In the genomic region with DNA sequence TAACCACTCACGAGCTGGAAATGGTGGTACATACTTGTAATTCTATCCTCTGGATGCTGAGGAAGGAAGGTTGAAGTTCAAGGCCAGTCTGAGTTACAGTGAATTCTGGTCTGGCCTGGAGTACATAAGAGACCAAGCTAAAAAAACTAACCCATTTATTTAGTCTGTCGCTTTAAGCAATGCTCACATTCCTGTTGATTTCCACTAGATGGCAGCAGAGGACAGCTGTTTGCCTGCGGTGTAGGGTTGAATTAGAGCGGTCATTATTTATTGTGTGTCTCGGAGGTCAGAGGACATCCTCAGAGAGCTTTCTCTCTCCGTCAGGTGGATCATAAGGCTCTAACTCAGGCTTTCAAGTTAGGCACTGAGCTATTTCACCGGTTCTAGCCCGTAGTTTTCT, we compare ENCODE assay signal across 8 mouse cellular contexts. TPM values are rescaled to one million over a fixed set of nuclear protein-coding genes. Genes with fewer than 3 reads are reported as not detected.
A peak's percentile ranks its signal among the peaks of the same experiment; 100 is the strongest.
DNase-seq lines count a peak whose midpoint lies in the region; ATAC-seq and TF ChIP-seq lines count a peak whose summit lies in the region.

No protein-coding gene starts in this region.

- peak overlapping the region; percentile 39 for H3K4me2 ChIP-seq in embryonic facial prominence, embryonic 13.5 days
- H3K4me2 ChIP-seq in heart, postnatal 0 days (ENCODE audit: low read depth, low read length): no peak overlapping the region
- H3K4me2 ChIP-seq in midbrain, embryonic 12.5 days (replicated peaks): peak overlapping the region; percentile 18; the same call in 1 of the 2 replicates

- H3K9ac ChIP-seq in embryonic facial prominence, embryonic 13.5 days: peak overlapping the region; percentile 44; the same call in 1 of the 2 replicates
- H3K9ac ChIP-seq in heart, postnatal 0 days (replicated peaks; ENCODE audit: low read depth, low read length): no peak overlapping the region
- H3K9ac ChIP-seq in midbrain, embryonic 12.5 days (replicated peaks): no peak overlapping the region

- no peaks in the 10 kb centered on the region for H3K9me3 ChIP-seq in embryonic facial prominence, embryonic 13.5 days
- H3K9me3 ChIP-seq in heart, postnatal 0 days (replicated peaks; ENCODE audit: control insufficient read depth, low read length): no peaks in the 10 kb centered on the region
- no peaks in the 10 kb centered on the region for H3K9me3 ChIP-seq in midbrain, embryonic 12.5 days

- ATAC-seq in embryonic facial prominence, embryonic 13.5 days (ENCODE audit: insufficient number of reproducible peaks, insufficient read depth, low FRiP score, low TSS enrichment, low read depth): no peak
- peak; percentile 57; the same call in 1 of the 2 replicates for ATAC-seq in heart, postnatal 0 days (ENCODE audit: insufficient read depth, low read depth)
- ATAC-seq in midbrain, embryonic 12.5 days (ENCODE audit: low FRiP score, low read depth): peak; percentile 69

- no peaks in the 10 kb centered on the region for H3K4me1 ChIP-seq in embryonic facial prominence, embryonic 13.5 days
- no peaks in the 10 kb centered on the region for H3K4me1 ChIP-seq in heart, postnatal 0 days (ENCODE audit: control insufficient read depth, insufficient read depth)
- H3K4me1 ChIP-seq in midbrain, embryonic 12.5 days: no peaks in the 10 kb centered on the region

- WGBS in embryonic facial prominence, embryonic 13.5 days: 8% methylated on average over 8 of the region's 8 CpGs
- 11% methylated on average over 8 of the region's 8 CpGs for WGBS in heart, postnatal 0 days
- 8% methylated on average over 8 of the region's 8 CpGs for WGBS in midbrain, embryonic 12.5 days

- DNase-seq in thymus, postnatal 0 days (ENCODE audit: low spot score): peak; percentile 47
- no peak for DNase-seq in thymus, adult 18-20 months
- peak; percentile 75 for DNase-seq in adrenal gland, postnatal 14 days
- peak; percentile 73 for DNase-seq in heart, postnatal 0 days (ENCODE audit: low spot score)
- peak; percentile 41 to 61 for DNase-seq in kidney, postnatal 25 days
- peak; percentile 47 for DNase-seq in yolk sac, embryonic 10.5 days (ENCODE audit: low spot score)

- TF ChIP-seq EP300 in heart, postnatal 0 days (IDR thresholded peaks at IDR 0.05; ENCODE audit: low read depth): no peak

- TF ChIP-seq CTCF in heart, postnatal 0 days (IDR thresholded peaks at IDR 0.05; ENCODE audit: low read depth): peak; percentile 98

- no peaks in the 10 kb centered on the region for H3K36me3 ChIP-seq in embryonic facial prominence, embryonic 13.5 days
- H3K36me3 ChIP-seq in heart, postnatal 0 days (replicated peaks; ENCODE audit: control insufficient read depth, insufficient read depth, low read length): no peaks in the 10 kb centered on the region
- no peaks in the 10 kb centered on the region for H3K36me3 ChIP-seq in midbrain, embryonic 12.5 days

- H3K4me3 ChIP-seq in embryonic facial prominence, embryonic 13.5 days: no peak overlapping the region
- no peak overlapping the region for H3K4me3 ChIP-seq in heart, postnatal 0 days (ENCODE audit: low read depth, low read length)
- H3K4me3 ChIP-seq in midbrain, embryonic 12.5 days: no peak overlapping the region

- H3K27me3 ChIP-seq in embryonic facial prominence, embryonic 13.5 days: no peaks in the 10 kb centered on the region
- H3K27me3 ChIP-seq in heart, postnatal 0 days (ENCODE audit: control insufficient read depth, insufficient read depth, low read length): no peaks in the 10 kb centered on the region
- H3K27me3 ChIP-seq in midbrain, embryonic 12.5 days: no peaks in the 10 kb centered on the region

- no peak overlapping the region for H3K27ac ChIP-seq in embryonic facial prominence, embryonic 13.5 days
- no peak overlapping the region for H3K27ac ChIP-seq in heart, postnatal 0 days (ENCODE audit: low read depth)
- no peak overlapping the region for H3K27ac ChIP-seq in midbrain, embryonic 12.5 days (replicated peaks)

RNA-seq across cellular contexts. Expression of a gene that starts 14.4 kb away (rescaled TPM):
- polyA plus RNA-seq in thymus, postnatal 0 days (2015; fragmentation: Nextera tagmentation; extraction: Ambion mirVana): 93.7 and 109 TPM in 2 replicates
- total RNA-seq in adrenal gland, postnatal 14 days (2021): 107 and 118 TPM in 2 replicates
- 96.6 and 98.6 TPM in 2 replicates for polyA plus RNA-seq in embryonic facial prominence, embryonic 13.5 days (2015; fragmentation: Nextera tagmentation; extraction: Ambion mirVana)
- 41.4 and 57.2 TPM in 2 replicates for total RNA-seq in heart, postnatal 0 days (2014; rRNA removed; ENCODE audit: low replicate concordance)
- 40.7 and 44.7 TPM in 2 replicates for polyA plus RNA-seq in heart, postnatal 0 days (2015; fragmentation: Nextera tagmentation; extraction: Ambion mirVana)
- polyA plus RNA-seq in midbrain, embryonic 12.5 days (2016; fragmentation: Nextera tagmentation; extraction: Ambion mirVana): 117 and 120 TPM in 2 replicates

Comparison
In these comparisons a context has a peak if more than half of its experiments do, and no peak if none do; other contexts are left out.
1. DNase-seq: peak in thymus, postnatal 0 days (single experiment), adrenal gland, postnatal 14 days (single experiment), heart, postnatal 0 days (single experiment), kidney, postnatal 25 days (2 of 2) and yolk sac, embryonic 10.5 days (single experiment); none in thymus, adult 18-20 months (0 of 2).